11 mouse cellular contexts compared by ENCODE assay signal in the genomic region with DNA sequence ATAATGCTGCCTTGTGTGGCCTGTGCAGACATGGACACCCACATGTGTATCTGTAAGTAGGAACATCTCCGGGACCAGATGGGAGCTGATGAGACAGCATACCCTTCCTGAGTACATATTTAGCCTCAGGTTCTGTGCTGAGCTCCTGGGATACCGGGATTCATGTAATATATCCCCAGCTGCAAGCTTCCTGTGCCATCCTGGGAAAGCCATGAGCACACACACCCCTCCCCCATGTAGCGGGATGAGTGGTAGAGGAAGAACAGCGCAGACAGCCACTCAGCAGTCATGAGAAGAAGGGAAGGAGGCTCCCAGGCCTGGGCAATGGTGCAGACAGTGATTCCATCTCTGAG. TPM values are rescaled to one million over a fixed set of nuclear protein-coding genes. Genes with fewer than 3 reads are reported as not detected.
A peak's percentile ranks its signal among the peaks of the same experiment; 100 is the strongest.
DNase-seq lines count a peak whose midpoint lies in the region; ATAC-seq and TF ChIP-seq lines count a peak whose summit lies in the region.
"Had no signal": no experiment of that assay in that cellular context is flagged by ENCODE, and none has a peak within 500 bp of the region (broad histone marks: within the 10 kb centered on the region; RNA-seq: fewer than 3 reads in every experiment).

No protein-coding gene starts in this region.

- no peaks in the 10 kb centered on the region for H3K36me3 ChIP-seq in heart, embryonic 11.5 days (ENCODE audit: control insufficient read depth, insufficient read depth, low read length)
- H3K36me3 ChIP-seq in hindbrain, embryonic 16.5 days (ENCODE audit: control insufficient read depth, insufficient read depth, low read length), result no peaks in the 10 kb centered on the region

- no peaks in the 10 kb centered on the region for H3K27me3 ChIP-seq in heart, embryonic 11.5 days (ENCODE audit: control insufficient read depth, insufficient read depth, low read length)
- H3K27me3 ChIP-seq in hindbrain, embryonic 16.5 days (replicated peaks; ENCODE audit: control insufficient read depth, insufficient read depth, low read length), result no peaks in the 10 kb centered on the region

- no peak overlapping the region for H3K4me3 ChIP-seq in heart, embryonic 11.5 days (ENCODE audit: low read depth, low read length)
- H3K4me3 ChIP-seq in hindbrain, embryonic 16.5 days (ENCODE audit: low read length), result no peak overlapping the region

- 37% methylated on average over 4 of the region's 4 CpGs for WGBS in heart, embryonic 11.5 days (ENCODE audit: insufficient replicate concordance)
- 63% methylated on average over 4 of the region's 4 CpGs for WGBS in hindbrain, embryonic 16.5 days

- no peaks in the 10 kb centered on the region for H3K9me3 ChIP-seq in heart, embryonic 11.5 days (replicated peaks; ENCODE audit: control insufficient read depth, low read length)
- no peaks in the 10 kb centered on the region for H3K9me3 ChIP-seq in hindbrain, embryonic 16.5 days (ENCODE audit: control insufficient read depth, low read length)

- TF ChIP-seq CTCF in brain, embryonic 14.5 days (IDR thresholded peaks at IDR 0.05; ENCODE audit: borderline replicate concordance, extremely low read depth, insufficient read depth, insufficient read length), result no peak

- no peak; the same call in 1 of the 2 replicates for ATAC-seq in heart, embryonic 11.5 days (replicated peaks; ENCODE audit: insufficient number of reproducible peaks, low FRiP score, low TSS enrichment)
- ATAC-seq in hindbrain, embryonic 16.5 days, result 0 out of 2 replicates have a peak, but pooled peaks have one; percentile 11
- ATAC-seq: CD4-positive, CD25-positive, alpha-beta regulatory T cell, adult 4 months had no signal

- H3K4me1 ChIP-seq in heart, embryonic 11.5 days (ENCODE audit: control insufficient read depth, insufficient read depth, low read length), result peaks cover 21% of the 10 kb centered on the region
- H3K4me1 ChIP-seq in hindbrain, embryonic 16.5 days (ENCODE audit: control insufficient read depth, insufficient read depth, low read depth, low read length), result no peaks in the 10 kb centered on the region; the same call in 1 of the 2 replicates

- no peak for DNase-seq in heart, adult 11 months
- peak; percentile 66 for DNase-seq in layer of hippocampus, adult 9-11 months
- no peak for DNase-seq in layer of hippocampus, postnatal 25 days (ENCODE audit: extremely low spot score in 1 of 2, low spot score in 1 of 2)
- DNase-seq in brain, embryonic 14.5 days (ENCODE audit: low read depth), result peak; percentile 42
- no peak for DNase-seq in cerebellum, postnatal 14 days
- DNase-seq in ovary, adult 18-20 months (ENCODE audit: low spot score), result no peak
- DNase-seq: embryo, embryonic 11 days; thymus, postnatal 36 days had no signal

- no peak for TF ChIP-seq POLR2A in brain, embryonic 14.5 days (IDR thresholded peaks at IDR 0.05; ENCODE audit: borderline replicate concordance, extremely low read depth, insufficient read depth, insufficient read length, poor library complexity, severe bottlenecking)

- peak overlapping the region; percentile 40 for H3K4me2 ChIP-seq in heart, embryonic 11.5 days
- H3K4me2 ChIP-seq in hindbrain, embryonic 16.5 days (ENCODE audit: low read length), result no peak overlapping the region

- peak overlapping the region; percentile 71 for H3K27ac ChIP-seq in heart, embryonic 11.5 days (ENCODE audit: low read depth, low read length)
- no peak overlapping the region for H3K27ac ChIP-seq in hindbrain, embryonic 16.5 days (ENCODE audit: low read depth, low read length)

- peak overlapping the region; percentile 56; the same call in 1 of the 2 replicates for H3K9ac ChIP-seq in heart, embryonic 11.5 days (ENCODE audit: low read depth, low read length)
- H3K9ac ChIP-seq in hindbrain, embryonic 16.5 days (ENCODE audit: low read depth, low read length), result no peak overlapping the region

RNA-seq across cellular contexts. Expression of gene Mfsd2b, which starts 9.8 kb away (rescaled TPM):
- polyA plus RNA-seq in heart, embryonic 11.5 days (2014; fragmentation: Nextera tagmentation; extraction: Ambion mirVana), result 12.7 and 14.8 TPM in 2 replicates
- 1 to 10 TPM in 1 of 2 experiments, under 1 TPM in 1; 0.34 to 1.2 TPM for total RNA-seq in layer of hippocampus, postnatal 25 days (2021)
- 2.7 and 4.7 TPM in 2 replicates for polyA plus RNA-seq in brain, embryonic 14.5 days (2012; rRNA removed)
- polyA plus RNA-seq in hindbrain, embryonic 16.5 days (2015; fragmentation: Nextera tagmentation; extraction: Ambion mirVana), result 2.5 and 2.6 TPM in 2 replicates

RNA-seq across cellular contexts. Expression of gene Wdcp, which starts 21.2 kb away (rescaled TPM):
- polyA plus RNA-seq in heart, embryonic 11.5 days (2014; fragmentation: Nextera tagmentation; extraction: Ambion mirVana), result 14.3 and 17.1 TPM in 2 replicates
- total RNA-seq in layer of hippocampus, postnatal 25 days (2021), result 10 to 100 TPM; 12.5 to 14.6 TPM
- polyA plus RNA-seq in brain, embryonic 14.5 days (2012; rRNA removed), result 10.8 and 12.2 TPM in 2 replicates
- 12.4 and 14.6 TPM in 2 replicates for polyA plus RNA-seq in hindbrain, embryonic 16.5 days (2015; fragmentation: Nextera tagmentation; extraction: Ambion mirVana)

RNA-seq across cellular contexts. Expression of gene Fkbp1b, which starts 22.9 kb away (rescaled TPM):
- 7.9 and 11.5 TPM in 2 replicates for polyA plus RNA-seq in heart, embryonic 11.5 days (2014; fragmentation: Nextera tagmentation; extraction: Ambion mirVana)
- 10 to 100 TPM; 69.9 to 71.8 TPM for total RNA-seq in layer of hippocampus, postnatal 25 days (2021)
- polyA plus RNA-seq in brain, embryonic 14.5 days (2012; rRNA removed), result 30.0 and 31.0 TPM in 2 replicates
- polyA plus RNA-seq in hindbrain, embryonic 16.5 days (2015; fragmentation: Nextera tagmentation; extraction: Ambion mirVana), result 64.0 and 80.0 TPM in 2 replicates
- polyA plus RNA-seq: CD4-positive, CD25-positive, alpha-beta regulatory T cell, adult 4 months had no signal

RNA-seq across cellular contexts. Expression of gene Ubxn2a, which starts 43.2 kb away (rescaled TPM):
- 30.6 TPM in 2 replicates for polyA plus RNA-seq in heart, embryonic 11.5 days (2014; fragmentation: Nextera tagmentation; extraction: Ambion mirVana)
- 10 to 100 TPM; 39.9 to 42.2 TPM for total RNA-seq in layer of hippocampus, postnatal 25 days (2021)
- polyA plus RNA-seq in brain, embryonic 14.5 days (2012; rRNA removed), result 11.0 and 13.5 TPM in 2 replicates
- 43.1 and 47.5 TPM in 2 replicates for polyA plus RNA-seq in hindbrain, embryonic 16.5 days (2015; fragmentation: Nextera tagmentation; extraction: Ambion mirVana)

RNA-seq across cellular contexts. Expression of gene Sf3b6, which starts 47.0 kb away (rescaled TPM):
- 175 and 184 TPM in 2 replicates for polyA plus RNA-seq in heart, embryonic 11.5 days (2014; fragmentation: Nextera tagmentation; extraction: Ambion mirVana)
- total RNA-seq in layer of hippocampus, postnatal 25 days (2021), result 10 to 100 TPM; 84.2 to 86.0 TPM
- 161 and 173 TPM in 2 replicates for polyA plus RNA-seq in brain, embryonic 14.5 days (2012; rRNA removed)
- polyA plus RNA-seq in hindbrain, embryonic 16.5 days (2015; fragmentation: Nextera tagmentation; extraction: Ambion mirVana), result 163 and 189 TPM in 2 replicates

Comparison
In these comparisons a context has a peak if more than half of its experiments do, and no peak if none do; other contexts are left out.
1. DNase-seq: peak in layer of hippocampus, adult 9-11 months (single experiment) and brain, embryonic 14.5 days (single experiment); none in heart, adult 11 months (single experiment), layer of hippocampus, postnatal 25 days (0 of 2), cerebellum, postnatal 14 days (0 of 2) and ovary, adult 18-20 months (single experiment).